Mouse (Mus musculus): ENCODE results near the gene Afg3l1.
"Not testable (repeated sequence)": the region's sequence is repeated elsewhere in the genome, so short reads cannot be mapped to it uniquely, and the experiment has no call there.

The Afg3l1 gene

DNA sequence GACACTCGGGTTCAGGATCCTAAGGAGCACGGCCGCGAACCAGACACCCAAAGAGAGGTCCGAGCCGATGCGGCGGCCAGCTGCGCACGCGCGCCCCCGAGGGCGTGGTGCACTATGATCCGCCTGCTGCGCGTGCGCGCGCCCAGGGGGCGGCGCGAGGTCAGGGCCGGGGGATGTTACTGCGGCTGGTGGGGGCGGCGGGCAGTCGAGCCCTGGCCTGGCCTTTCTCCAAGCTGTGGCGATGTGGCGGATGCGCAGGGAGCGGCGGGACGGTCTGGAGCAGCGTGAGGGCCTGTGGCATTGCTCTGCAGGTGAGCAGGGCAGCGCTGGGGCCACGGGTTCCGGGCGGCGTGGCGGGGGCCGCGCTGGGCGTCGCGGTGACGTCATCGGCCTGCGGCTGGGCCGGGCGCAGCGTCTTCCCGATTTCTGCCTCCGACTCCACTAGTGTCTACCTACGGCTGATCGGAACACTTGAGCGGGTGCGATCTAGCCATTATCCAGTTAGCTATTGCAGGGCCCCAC lies at the start of gene Afg3l1:
Gene Afg3l1, plus strand, starts transcription at position 167 of the 522 bp plus-strand sequence.
- peak; percentile 95 for DNase-seq (ENCODE audit: low read depth)

DNA sequence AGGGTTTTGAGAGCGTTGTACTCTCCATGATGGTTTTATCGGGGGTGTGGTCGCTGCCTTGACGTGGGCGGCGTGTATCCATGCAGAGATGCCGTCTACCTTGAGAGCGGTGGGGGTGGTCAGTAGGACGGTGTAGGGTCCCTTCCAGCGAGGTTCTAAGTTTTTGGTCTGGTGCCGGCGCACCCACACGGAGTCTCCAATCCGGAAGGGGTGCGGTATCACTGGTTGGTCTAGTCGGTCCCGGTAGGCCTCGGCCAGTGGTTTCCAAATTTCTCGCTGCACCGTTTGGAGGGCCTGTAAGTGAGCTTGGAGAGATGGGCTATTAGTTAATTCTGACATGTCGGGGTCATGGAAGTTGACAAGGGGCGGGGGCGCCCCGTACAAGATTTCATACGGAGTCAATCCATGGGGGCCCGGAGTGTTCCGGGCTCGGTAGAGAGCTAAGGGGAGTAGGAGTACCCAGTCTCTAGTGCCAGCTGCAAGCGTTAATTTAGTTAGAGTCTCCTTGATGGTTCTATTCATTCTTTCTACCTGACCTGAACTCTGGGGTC lies 49.3 kb upstream of the Afg3l1 start:
- DNase-seq (ENCODE audit: low read depth): no peak

DNA sequence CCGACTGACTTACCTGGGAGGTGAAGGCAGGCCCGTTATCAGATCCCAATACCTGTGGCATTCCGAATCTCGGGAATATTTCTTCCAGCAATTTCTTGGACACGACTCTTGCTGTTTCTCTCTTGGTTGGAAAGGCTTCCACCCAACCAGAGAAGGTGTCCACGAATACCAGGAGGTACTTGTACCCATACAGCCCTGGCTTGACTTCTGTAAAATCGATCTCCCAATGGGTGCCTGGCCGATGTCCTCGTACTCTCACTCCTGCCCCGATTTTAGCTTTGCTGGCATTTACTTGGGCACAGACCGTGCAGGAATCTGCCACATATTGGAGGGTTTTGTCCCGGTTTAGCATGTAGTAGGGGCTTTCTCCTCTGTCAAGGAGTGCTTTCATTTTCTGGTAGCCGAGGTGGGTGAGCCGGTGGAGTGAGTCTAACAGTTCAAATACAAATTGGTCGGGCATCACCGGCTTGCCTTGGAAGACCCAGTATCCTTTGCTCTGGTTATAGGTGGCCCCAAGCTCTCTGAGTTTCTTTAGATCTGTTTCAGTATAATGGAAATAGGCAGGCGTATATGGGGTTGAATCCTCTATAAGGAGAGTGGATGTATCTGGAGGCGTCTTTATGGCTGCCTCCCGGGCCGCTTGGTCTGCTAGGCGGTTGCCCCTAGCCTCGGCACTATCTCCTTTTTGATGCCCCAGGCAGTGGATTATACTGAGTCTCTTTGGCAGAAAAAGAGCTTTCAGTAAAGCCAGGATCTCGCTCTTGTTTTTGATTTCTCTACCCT lies 48.6 kb upstream of the Afg3l1 start:
- no peak for DNase-seq (ENCODE audit: low read depth)

DNA sequence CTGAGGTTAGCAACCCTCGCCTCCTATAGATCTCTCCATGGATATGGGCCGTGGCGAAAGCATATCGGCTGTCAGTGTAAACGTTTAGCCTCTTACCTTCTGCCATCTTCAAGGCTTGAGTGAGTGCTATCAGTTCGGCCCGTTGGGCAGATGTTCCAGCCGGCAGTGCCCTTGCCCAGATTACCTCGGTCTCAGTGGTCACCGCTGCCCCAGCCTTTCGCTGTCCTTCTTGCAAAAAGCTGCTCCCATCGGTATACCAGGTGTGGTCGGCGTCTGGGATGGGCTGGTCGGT lies 48.0 kb upstream of the Afg3l1 start:
- DNase-seq (ENCODE audit: low read depth): not testable (repeated sequence)

DNA sequence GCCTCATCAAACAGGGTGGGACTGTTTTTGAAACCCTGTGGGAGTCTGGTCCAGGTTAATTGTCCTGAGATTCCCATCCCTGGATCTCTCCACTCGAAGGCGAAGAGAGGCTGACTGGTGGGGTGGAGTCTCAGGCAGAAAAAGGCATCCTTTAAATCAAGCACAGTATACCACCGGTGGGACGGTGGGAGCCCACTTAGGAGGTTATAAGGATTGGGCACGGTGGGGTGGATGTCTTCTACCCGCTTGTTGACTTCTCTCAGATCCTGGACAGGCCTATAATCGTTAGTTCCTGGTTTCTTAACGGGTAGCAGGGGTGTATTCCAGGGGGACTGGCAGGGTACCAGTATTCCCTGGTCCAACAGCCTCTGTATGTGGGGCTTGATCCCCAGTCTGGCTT lies 46.8 kb upstream of the Afg3l1 start:
- not testable (repeated sequence) for DNase-seq (ENCODE audit: low read depth)

DNA sequence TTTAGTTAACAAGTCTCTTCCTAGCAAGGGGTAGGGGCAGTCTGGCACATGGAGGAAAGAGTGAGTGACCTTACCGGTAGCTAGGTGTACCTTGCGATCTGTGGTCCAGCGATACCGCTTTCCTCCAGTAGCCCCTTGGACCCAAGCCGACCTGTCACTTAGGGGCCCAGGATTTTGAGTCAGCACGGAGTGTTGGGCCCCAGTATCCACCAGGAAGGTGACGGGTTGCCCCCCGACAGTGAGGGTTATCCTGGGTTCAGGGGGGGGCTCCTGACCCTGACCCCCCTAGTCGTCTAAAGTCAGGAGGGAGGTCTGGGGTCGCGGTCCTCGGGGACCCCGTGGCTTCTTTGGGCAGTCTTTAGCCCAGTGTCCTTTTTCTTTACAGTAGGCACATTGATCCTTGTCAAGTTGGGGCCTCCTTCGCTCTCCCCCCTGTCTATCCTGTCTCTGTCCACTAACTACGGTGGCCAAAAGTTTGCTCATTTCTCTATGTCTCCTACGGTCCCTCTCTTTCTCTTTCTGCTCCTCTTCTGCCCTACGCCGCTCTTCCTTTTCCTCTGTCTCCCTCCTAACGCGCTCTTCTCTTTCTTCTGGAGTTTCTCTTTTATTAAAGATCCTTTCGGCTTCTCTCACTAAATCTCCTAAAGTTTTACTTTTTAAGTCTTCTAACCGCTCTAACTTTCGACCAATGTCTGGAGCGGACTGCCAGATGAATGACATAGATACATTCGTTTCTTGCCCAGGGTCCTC lies 45.9 kb upstream of the Afg3l1 start:
- no peak for DNase-seq (ENCODE audit: low read depth)

DNA sequence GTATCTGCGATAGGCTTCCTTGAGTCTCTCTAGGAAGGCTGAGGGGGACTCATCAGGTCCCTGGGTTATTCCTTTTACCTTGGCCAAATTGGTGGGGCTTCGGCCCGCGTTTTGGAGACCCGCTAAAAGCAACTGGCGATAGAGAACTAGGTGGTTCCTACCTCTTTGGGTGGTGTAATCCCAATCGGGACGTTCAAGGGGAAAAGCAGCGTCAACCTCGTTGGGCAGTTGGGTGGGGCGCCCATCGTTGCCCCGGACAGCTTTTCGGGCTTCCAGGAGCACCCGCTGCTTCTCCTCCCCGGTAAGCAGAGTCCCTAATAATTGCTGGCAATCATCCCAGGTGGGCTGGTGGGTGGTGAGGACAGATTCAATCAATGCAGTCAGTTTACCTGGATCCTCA lies 45.3 kb upstream of the Afg3l1 start:
- DNase-seq (ENCODE audit: low read depth): no peak

DNA sequence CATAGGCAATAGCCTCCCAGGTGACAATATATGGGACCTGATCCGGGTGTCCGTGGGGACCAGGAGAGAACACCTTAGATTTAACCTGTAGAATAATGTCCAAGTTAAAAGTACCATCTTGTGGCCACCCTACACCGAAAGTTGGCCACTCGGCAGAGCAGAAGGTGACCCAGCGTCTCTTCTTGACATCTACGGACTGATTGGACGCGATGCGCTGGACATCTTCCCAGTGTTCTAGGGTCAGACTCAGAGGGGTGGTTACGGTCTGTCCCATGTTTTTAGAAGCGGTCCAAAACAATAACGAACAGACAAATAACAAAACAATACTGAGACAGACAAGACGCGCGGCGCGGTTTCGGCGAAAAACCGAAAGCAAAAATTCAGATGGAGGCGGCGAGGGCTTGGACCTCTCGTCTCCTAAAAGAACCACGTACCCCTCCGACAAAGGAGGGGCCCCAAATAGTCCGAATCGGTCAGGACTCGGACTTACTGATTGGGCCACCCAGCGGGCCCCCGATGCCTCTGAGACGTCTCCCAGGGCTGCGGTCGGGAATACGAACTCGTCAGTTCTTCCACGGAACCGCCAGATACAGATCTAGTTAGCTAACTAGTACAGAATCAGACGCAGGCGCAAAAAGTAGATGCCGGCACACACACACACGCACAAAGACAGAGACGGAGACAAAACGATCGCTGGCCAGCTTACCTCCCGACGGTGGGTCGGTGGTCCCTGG lies 44.3 kb upstream of the Afg3l1 start:
- DNase-seq (ENCODE audit: low read depth): not testable (repeated sequence)

DNA sequence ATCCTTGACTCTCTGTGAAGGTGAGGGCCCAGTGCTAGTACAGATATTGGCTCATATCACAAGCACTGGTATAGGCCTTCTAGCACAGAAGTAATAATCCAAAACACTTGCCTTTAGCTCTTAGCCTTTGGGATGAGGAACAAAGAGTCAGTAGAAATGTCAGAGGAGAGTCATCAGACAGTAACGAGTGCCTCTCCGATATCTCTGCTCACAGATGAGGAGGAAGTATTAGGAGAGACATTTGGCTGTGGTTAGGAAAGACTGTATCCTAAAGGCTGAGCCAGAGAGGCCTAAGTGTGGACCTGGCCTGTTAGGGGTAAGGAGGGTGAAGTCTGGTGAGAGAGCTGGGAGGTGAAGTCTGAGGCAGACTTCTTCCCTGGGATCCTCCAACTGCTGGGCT lies 35.9 kb upstream of the Afg3l1 start:
- no peak for DNase-seq (ENCODE audit: low read depth)

DNA sequence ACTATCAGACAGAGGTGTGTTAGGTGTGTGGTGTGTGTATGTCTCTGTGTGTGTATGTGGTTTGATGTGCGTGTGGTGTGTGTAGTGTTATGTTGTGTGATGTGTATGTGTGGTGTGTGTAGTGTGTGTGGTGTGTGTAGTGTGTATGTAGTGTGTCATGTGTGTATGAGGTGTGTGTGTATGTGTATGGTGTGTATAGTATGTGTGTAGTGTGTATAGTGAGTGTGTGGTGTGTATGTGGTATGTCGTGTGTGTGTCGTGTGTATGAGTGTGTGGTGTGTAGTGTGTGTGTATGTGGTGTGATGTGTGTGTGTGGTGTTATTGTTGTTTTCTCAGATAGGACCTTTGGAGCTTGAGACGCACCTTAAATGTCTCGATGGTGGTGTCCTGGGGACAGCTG lies 35.4 kb upstream of the Afg3l1 start:
- no peak for DNase-seq (ENCODE audit: low read depth)

DNA sequence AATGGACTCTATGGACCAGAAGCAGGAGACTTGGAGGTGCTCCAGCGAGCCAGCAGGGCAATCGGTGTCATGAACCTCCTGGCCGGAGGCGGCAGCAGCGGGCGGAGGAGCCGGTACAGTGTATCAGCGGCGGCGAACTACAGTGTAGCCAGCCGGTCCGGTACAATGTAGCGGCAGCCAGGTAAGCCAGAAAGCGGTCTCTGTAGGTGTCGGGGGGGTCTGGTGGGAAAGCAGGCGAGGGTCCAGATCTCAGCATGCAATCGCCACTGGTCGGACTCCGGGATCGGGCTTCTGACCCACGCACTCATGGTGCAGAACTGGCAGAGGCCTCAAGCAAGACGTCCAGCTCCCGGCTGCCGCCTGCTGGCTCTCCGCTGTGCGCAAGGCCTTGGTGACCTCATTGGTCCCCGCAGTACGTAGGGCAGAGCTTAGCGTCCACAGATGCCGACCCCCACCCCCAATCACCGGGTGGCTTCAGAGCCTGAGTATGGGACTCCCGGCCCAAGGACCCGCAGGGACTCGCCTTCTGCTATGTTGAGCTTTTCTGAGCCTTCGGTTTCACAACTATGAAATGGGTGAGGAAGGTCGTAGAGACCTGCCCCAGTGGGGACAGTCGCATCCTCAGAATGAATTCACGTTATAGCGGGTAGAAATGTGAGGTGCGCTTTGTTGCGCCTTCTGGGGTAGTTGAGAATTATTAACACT lies 34.7 kb upstream of the Afg3l1 start:
- peak; percentile 96 for DNase-seq (ENCODE audit: low read depth)

DNA sequence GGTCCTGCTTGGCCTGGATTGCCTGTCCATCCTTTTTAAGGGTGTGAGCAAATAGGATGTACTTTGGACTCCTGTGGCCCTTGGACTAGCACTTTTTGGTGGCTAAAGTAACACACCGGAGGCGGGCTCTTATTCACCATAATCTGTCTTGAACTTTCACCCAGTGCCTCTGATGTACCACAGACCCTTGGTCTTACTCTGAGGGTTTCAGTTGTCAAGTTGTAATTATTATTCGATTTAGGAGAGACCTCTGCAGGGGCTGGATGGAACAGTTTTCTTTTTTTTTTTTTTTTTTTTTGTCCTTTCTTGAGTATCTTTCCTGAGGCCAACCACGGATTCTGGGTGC lies 34.2 kb upstream of the Afg3l1 start:
- no peak for DNase-seq (ENCODE audit: low read depth)

DNA sequence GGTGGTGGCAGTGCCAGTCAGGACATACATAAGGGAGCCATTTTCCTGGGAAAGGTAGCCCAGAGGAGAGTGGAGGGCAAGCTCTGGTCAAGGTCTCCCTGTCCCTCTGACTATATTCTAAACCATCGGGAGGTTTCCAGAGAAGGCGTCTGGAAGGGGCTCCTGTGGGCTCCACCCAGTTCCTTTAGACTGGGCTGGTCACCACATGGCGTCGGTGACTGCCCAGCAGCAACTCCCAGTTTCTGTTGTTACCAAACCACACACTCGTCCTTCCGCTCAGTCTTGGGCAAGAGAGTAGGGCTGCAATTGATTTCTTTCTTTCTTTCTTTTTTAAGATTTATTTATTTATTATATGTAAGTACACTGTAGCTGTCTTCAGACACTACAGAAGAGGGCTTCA lies 33.6 kb upstream of the Afg3l1 start:
- no peak for DNase-seq (ENCODE audit: low read depth)

DNA sequence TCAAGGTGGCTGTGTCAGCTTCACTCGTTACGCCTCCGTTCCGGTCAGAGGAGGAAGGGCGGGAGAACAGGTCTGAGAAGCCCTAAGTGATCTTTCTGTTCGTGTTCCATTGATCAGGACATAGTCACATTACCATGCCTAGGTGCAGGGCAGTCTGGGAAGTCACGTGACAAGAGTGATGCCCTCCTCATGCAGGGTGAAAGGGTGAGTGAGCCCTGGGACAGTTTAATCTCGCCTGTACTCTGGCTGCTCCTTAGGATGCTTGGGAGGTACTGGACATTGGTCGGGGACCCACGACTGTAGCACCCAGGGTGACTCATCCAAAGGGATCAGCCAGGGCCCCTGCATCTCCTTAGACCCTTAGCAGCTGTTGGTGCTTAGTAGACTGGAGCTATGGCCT lies 31.7 kb upstream of the Afg3l1 start:
- no peak for DNase-seq (ENCODE audit: low read depth)

DNA sequence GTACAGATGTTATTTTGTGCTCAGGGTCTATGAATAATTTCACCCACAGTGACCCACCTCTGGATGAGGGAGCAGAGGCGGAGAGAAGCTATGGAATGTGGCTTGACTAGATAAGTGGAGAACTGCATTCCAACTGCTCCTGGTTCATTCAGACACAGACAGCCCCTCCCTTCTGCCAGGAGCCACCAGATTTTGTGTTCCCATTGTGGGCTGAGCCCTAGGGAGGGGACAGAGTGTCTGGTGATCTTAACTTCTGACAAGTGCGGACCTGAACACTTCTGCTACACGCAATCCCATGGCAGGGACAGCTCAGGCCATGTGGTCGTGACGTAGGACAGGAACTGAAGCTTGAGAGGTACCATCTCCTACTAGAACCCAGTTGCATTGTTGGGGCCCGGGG lies 30.9 kb upstream of the Afg3l1 start:
- no peak for DNase-seq (ENCODE audit: low read depth)

DNA sequence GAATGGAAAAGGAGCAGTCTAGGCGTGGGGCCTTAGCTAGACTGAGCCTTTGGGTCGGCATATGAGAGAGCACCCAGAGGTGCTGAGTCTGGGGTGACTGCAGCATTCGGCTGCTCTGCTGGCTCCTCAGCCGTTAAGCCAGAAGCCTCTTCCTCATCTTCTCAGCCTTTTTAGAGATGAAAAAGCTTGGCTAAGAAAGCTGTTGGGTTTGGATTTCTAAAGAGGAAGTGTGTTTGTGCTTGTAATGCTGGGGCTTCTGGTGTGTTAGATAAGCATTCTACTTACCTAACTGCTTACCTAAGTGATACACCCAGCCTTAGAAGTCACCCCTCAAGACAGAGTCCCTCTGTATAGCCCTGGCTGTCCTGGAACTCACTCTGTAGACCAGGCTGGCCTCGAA lies 26.9 kb upstream of the Afg3l1 start:
- no peak for DNase-seq (ENCODE audit: low read depth)

DNA sequence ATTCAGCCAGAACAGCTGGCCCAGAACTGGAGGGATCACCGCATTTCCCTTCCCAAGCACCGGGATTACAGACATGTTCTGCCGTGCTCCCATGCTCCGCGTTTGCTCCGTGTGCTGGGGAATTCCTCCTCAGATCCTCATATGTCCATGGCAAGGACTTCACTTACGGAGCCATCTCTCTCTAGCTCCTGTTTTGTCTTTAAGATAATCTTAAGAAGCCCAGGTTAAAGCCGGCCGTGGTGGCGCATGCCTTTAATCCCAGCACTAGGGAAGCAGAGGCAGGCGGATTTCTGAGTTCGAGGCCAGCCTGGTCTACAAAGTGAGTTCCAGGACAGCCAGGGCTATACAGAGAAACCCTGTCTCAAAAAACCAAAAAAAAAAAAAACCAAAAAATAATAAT lies 26.0 kb upstream of the Afg3l1 start:
- not testable (repeated sequence) for DNase-seq (ENCODE audit: low read depth)

DNA sequence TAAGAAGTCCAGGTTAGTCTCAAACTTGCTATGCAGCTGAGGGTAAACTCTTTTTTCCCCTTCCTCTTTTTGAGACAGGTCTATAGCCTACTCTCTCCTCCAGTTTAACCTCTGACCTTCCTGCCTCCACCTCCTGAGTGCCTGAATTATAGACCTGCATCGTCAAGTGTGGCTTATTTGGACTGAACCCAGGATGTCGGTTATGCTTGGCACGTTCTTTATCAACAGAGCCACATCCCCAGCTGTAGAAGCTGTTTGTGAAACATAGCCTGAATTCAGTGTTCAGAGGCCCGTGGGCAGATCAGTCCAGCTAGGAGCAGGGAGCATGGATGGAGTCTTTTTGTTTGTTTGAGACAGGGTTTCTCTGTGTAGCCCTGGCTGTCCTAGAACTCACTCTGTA lies 25.6 kb upstream of the Afg3l1 start:
- DNase-seq (ENCODE audit: low read depth): no peak

DNA sequence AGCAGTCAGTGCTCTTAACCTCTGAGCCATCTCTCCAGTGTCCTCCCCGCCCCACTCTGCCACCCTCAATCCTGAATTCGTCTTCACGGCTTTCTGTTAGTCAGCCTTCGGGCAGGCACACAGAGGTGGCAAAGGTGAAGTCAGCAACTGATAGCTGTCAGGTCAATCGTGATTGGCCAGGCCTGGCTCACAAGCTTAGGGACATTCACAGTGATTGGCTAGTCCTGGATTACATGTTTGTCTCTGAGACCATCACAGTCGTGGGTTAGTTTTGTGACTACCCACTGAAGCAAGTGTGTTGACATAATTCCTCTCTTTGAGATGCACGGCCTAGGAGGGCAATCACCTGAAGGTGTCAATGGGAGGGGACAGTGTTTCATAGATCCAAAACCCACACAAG lies 24.4 kb upstream of the Afg3l1 start:
- DNase-seq (ENCODE audit: low read depth): no peak

DNA sequence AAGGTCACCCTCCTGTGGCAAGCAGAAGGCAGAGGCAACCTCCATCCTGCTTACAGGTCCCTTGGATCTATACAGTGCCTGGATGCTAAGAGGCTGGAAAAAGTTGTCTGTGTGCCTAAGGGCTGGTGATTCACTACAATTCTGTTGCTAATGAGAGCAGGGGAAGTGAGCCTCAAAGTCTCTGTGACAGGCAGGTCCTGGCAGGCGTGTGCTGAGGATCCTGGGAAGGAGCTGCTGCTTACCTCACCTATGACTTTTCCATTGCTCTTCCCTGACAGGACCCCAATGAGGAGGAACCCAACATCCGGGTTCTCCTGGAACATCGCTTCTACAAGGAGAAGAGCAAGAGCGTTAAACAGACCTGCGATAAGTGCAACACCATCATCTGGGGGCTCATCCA lies 23.8 kb upstream of the Afg3l1 start:
- no peak for DNase-seq (ENCODE audit: low read depth)

DNA sequence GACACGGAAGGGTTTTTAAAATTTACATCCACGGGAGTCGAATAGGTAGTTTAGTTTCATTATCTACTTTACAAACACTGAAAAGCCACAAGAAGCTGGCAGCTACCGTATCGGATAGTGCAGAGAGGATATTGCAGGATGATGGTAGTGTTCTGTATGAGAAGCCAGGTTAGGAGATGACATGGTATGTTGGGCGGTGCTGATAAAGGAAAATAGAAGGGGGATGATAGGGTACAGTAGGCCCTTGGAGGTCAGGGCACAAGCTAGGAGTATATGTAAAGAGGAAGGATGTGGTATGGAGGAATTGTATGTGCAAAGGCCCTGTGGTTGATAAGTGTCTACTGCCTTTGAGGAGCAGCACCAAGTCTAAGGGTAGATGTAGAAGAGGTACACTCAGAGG lies 23.1 kb upstream of the Afg3l1 start:
- no peak for DNase-seq (ENCODE audit: low read depth)

DNA sequence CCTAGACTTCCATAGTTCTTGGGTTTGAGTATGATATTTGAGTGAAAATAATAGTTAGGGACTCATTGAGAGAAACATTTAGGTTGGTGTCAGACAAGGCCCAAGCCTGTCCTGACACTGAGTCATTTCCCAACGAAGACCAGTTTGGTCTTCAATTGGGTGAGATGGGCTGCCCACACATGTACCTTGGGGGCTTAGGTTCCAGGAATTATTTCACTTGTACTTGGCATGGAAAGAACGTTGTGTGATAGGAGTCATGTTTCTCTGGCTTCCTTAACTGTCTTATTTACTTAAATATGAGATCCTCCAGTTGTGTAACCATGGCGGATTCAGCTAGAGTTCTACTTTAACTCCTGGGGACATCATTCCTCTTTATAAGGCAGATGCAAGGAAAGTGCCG lies 14.1 kb upstream of the Afg3l1 start:
- no peak for DNase-seq (ENCODE audit: low read depth)
